Mouse (Mus musculus) thymus, postnatal 14 days (tissue): Measurements from ENCODE around the gene Poc1a.
A peak's percentile ranks its signal among the peaks of the same experiment; 100 is the strongest.

Experiments
- DNase-seq: peaks from one replicate; pipeline ENCODE4 v3.0.0; 2021

The Poc1a gene

GRCm38 (mm10) chr9:106280808-106281544, at the start of gene Poc1a:
TSS of gene Poc1a (plus strand) at chr9:106281061.
- DNase-seq = peak; percentile 94

GRCm38 (mm10) chr9:106231220-106231619, 49.6 kb upstream of the Poc1a start:
- no peak for DNase-seq

GRCm38 (mm10) chr9:106231816-106232215, 49.0 kb upstream of the Poc1a start:
- no peak for DNase-seq

- no peak for DNase-seq
Measured at GRCm38 (mm10) chr9:106232956-106233355, 47.9 kb upstream of the Poc1a start.

- DNase-seq = no peak
Measured at GRCm38 (mm10) chr9:106233953-106234352, 46.9 kb upstream of the Poc1a start.

GRCm38 (mm10) chr9:106235194-106235830, 45.5 kb upstream of the Poc1a start:
- no peak for DNase-seq

- DNase-seq = no peak
Measured at GRCm38 (mm10) chr9:106236156-106236817, 44.6 kb upstream of the Poc1a start.

- no peak for DNase-seq
Measured at GRCm38 (mm10) chr9:106236818-106237211, 44.0 kb upstream of the Poc1a start.

GRCm38 (mm10) chr9:106237401-106237800, 43.5 kb upstream of the Poc1a start:
- DNase-seq = no peak

GRCm38 (mm10) chr9:106237878-106238277, 43.0 kb upstream of the Poc1a start:
- no peak for DNase-seq

- no peak for DNase-seq
Measured at GRCm38 (mm10) chr9:106241541-106242164, 39.2 kb upstream of the Poc1a start.

GRCm38 (mm10) chr9:106242813-106243488, 37.9 kb upstream of the Poc1a start:
- DNase-seq = no peak

- DNase-seq = no peak
Measured at GRCm38 (mm10) chr9:106249550-106249949, 31.3 kb upstream of the Poc1a start.

GRCm38 (mm10) chr9:106250245-106250644, 30.6 kb upstream of the Poc1a start:
- no peak for DNase-seq

- no peak for DNase-seq
Measured at GRCm38 (mm10) chr9:106251066-106251465, 29.8 kb upstream of the Poc1a start.

- DNase-seq = no peak
Measured at GRCm38 (mm10) chr9:106254001-106254400, 26.9 kb upstream of the Poc1a start.

GRCm38 (mm10) chr9:106258412-106258811, 22.4 kb upstream of the Poc1a start:
- no peak for DNase-seq

GRCm38 (mm10) chr9:106258990-106259389, 21.9 kb upstream of the Poc1a start:
- DNase-seq = no peak

GRCm38 (mm10) chr9:106261058-106261457, 19.8 kb upstream of the Poc1a start:
- no peak for DNase-seq

- DNase-seq = no peak
Measured at GRCm38 (mm10) chr9:106261491-106261890, 19.4 kb upstream of the Poc1a start.

GRCm38 (mm10) chr9:106262075-106262474, 18.8 kb upstream of the Poc1a start:
- DNase-seq = no peak

- DNase-seq = no peak
Measured at GRCm38 (mm10) chr9:106263381-106263924, 17.4 kb upstream of the Poc1a start.
